Mouse (Mus musculus) CH12.LX (cell line): ENCODE measurements around the gene Cyb561. TPM values are rescaled to one million over a fixed set of nuclear protein-coding genes. Genes with fewer than 3 reads are reported as not detected.

Source experiments
- DNase-seq: peaks from one replicate; pipeline ENCODE4 v3.0.0-alpha.2; 2013; ENCODE audit errors: extremely low read depth
- H3K27ac ChIP-seq: 2 replicates; pipeline ENCODE4 v1.5.1; 2012; ENCODE audit warnings: low read depth, mild to moderate bottlenecking, control low read depth, moderate library complexity; ENCODE audit not compliant: insufficient read depth
- H3K27me3 ChIP-seq: replicated peaks from 2 replicates; pipeline ENCODE3; 2012; ENCODE audit warnings: inconsistent platforms
- H3K36me3 ChIP-seq, 2 experiments: replicated peaks in 1 of 2; 2 replicates each; pipeline versions ENCODE3 to v1.6.1; 2012; ENCODE audit warnings: inconsistent platforms in 1 of 2, low read length in 1 of 2, mild to moderate bottlenecking in 1 of 2, mixed read lengths in 1 of 2, moderate library complexity in 1 of 2; ENCODE audit not compliant: control insufficient read depth in 1 of 2, insufficient read depth in 1 of 2
- H3K4me1 ChIP-seq, 2 experiments: 2 replicates each; pipeline ENCODE4 v1.6.1; 2012; ENCODE audit warnings: inconsistent platforms in 1 of 2, moderate library complexity in 1 of 2; ENCODE audit not compliant: insufficient read depth in 2 of 2, control insufficient read depth in 1 of 2
- H3K4me2 ChIP-seq: 2 replicates; pipeline ENCODE4 v1.6.1; 2012; ENCODE audit warnings: low read depth, mild to moderate bottlenecking, control low read depth; ENCODE audit not compliant: poor library complexity, insufficient read depth, severe bottlenecking
- H3K4me3 ChIP-seq, 3 experiments: fragments of 150-350 bp in 1 of 3; sonication (generic) in 1 of 3; replicated peaks in 1 of 3; 2 replicates each; pipeline versions ENCODE3 to v1.5.1; 2011 to 2012; ENCODE audit warnings: low read depth in 2 of 3, low read length in 2 of 3, mild to moderate bottlenecking in 2 of 3, moderate library complexity in 2 of 3, control low read depth in 1 of 3, improper control_type of control experiment in 1 of 3, inconsistent platforms in 1 of 3, mixed read lengths in 1 of 3; ENCODE audit not compliant: poor library complexity in 1 of 3
- H3K79me2 ChIP-seq: replicated peaks from 2 replicates; pipeline ENCODE4 v1.6.1; 2012; ENCODE audit warnings: mild to moderate bottlenecking, moderate library complexity; ENCODE audit not compliant: control insufficient read depth, poor library complexity, insufficient read depth, severe bottlenecking; ENCODE audit errors: extremely low read depth
- H3K9ac ChIP-seq: 2 replicates; pipeline ENCODE4 v1.6.1; 2012; ENCODE audit warnings: low read depth, mild to moderate bottlenecking, control low read depth, moderate library complexity; ENCODE audit not compliant: insufficient read depth
- H3K9me3 ChIP-seq: replicated peaks from 2 replicates; pipeline ENCODE3; 2012; ENCODE audit warnings: low read length, inconsistent platforms, mixed read lengths
- BHLHE40 ChIP-seq: IDR thresholded peaks from 2 replicates; pipeline ENCODE4 v1.6.1; 2011; ENCODE audit warnings: mild to moderate bottlenecking, low read depth, low read length, improper control_type of control experiment
- CHD1 ChIP-seq: IDR thresholded peaks from 2 replicates; pipeline ENCODE4 v1.6.1; 2012; ENCODE audit warnings: low read depth, low read length, improper control_type of control experiment, inconsistent platforms
- CHD2 ChIP-seq: IDR thresholded peaks from 2 replicates; pipeline ENCODE4 v1.6.1; 2011; ENCODE audit warnings: low read length, improper control_type of control experiment
- CTCF ChIP-seq, 2 experiments: IDR thresholded peaks in 1 of 2; conservative IDR thresholded peaks in 1 of 2; 2 replicates each; pipeline ENCODE4 v1.5.1; 2011 to 2012; ENCODE audit warnings: low read depth in 2 of 2, low read length in 2 of 2, improper control_type of control experiment in 1 of 2, inconsistent platforms in 1 of 2, mild to moderate bottlenecking in 1 of 2, moderate library complexity in 1 of 2
- E2F4 ChIP-seq: IDR thresholded peaks from 2 replicates; pipeline ENCODE4 v1.6.1; 2011; ENCODE audit warnings: low read depth, low read length, improper control_type of control experiment; ENCODE audit not compliant: insufficient replicate concordance
- ELF1 ChIP-seq: IDR thresholded peaks from 2 replicates; pipeline ENCODE4 v1.6.1; 2014; ENCODE audit warnings: low read depth, mild to moderate bottlenecking, inconsistent platforms, low read length, improper control_type of control experiment
- EP300 ChIP-seq: IDR thresholded peaks from 2 replicates; pipeline ENCODE4 v1.6.1; 2011; ENCODE audit warnings: low read length, improper control_type of control experiment
- ETS1 ChIP-seq: conservative IDR thresholded peaks from 2 replicates; pipeline ENCODE4 v1.6.1; 2012; ENCODE audit warnings: low read depth, mild to moderate bottlenecking, inconsistent platforms, low read length, improper control_type of control experiment, moderate library complexity
- GABPA ChIP-seq: IDR thresholded peaks from 2 replicates; pipeline ENCODE4 v1.6.1; 2012; ENCODE audit warnings: low read depth, low read length, improper control_type of control experiment, inconsistent platforms; ENCODE audit not compliant: insufficient replicate concordance
- IRF4 ChIP-seq: IDR thresholded peaks from 2 replicates; pipeline ENCODE4 v1.6.1; 2014; ENCODE audit warnings: low read depth, mild to moderate bottlenecking, inconsistent platforms, low read length, improper control_type of control experiment
- JUN ChIP-seq: IDR thresholded peaks from 2 replicates; pipeline ENCODE4 v1.6.1; 2011; ENCODE audit warnings: low read depth, mild to moderate bottlenecking, low read length, improper control_type of control experiment, moderate library complexity; ENCODE audit not compliant: insufficient read depth
- JUND ChIP-seq: conservative IDR thresholded peaks from 2 replicates; pipeline ENCODE4 v1.6.1; 2011; ENCODE audit warnings: low read depth, low read length, improper control_type of control experiment
- KAT2A ChIP-seq: IDR thresholded peaks from 2 replicates; pipeline ENCODE4 v1.6.1; 2012; ENCODE audit warnings: low read length, improper control_type of control experiment, inconsistent platforms; ENCODE audit not compliant: insufficient replicate concordance
- MAFK ChIP-seq: IDR thresholded peaks from 2 replicates; pipeline ENCODE4 v1.6.1; 2011; ENCODE audit warnings: low read length, improper control_type of control experiment; ENCODE audit not compliant: insufficient replicate concordance
- MAZ ChIP-seq: IDR thresholded peaks from 2 replicates; pipeline ENCODE4 v1.6.1; 2012; ENCODE audit warnings: low read depth, mild to moderate bottlenecking, inconsistent platforms, low read length, improper control_type of control experiment, moderate library complexity
- MEF2A ChIP-seq: IDR thresholded peaks from 2 replicates; pipeline ENCODE4 v1.6.1; 2014; ENCODE audit warnings: low read depth, mild to moderate bottlenecking, inconsistent platforms, low read length, improper control_type of control experiment, borderline replicate concordance
- MXI1 ChIP-seq: IDR thresholded peaks from 2 replicates; pipeline ENCODE4 v1.6.1; 2011; ENCODE audit warnings: mild to moderate bottlenecking, low read depth, low read length, improper control_type of control experiment
- NRF1 ChIP-seq: IDR thresholded peaks from 2 replicates; pipeline ENCODE4 v1.6.1; 2014; ENCODE audit warnings: low read depth, mild to moderate bottlenecking, inconsistent platforms, low read length, improper control_type of control experiment, moderate library complexity
- PAX5 ChIP-seq: IDR thresholded peaks from 2 replicates; pipeline ENCODE4 v1.6.1; 2012; ENCODE audit warnings: low read length, inconsistent platforms, mixed read lengths
- POLR2A ChIP-seq: IDR thresholded peaks from 2 replicates; pipeline ENCODE4 v1.6.1; 2011; ENCODE audit warnings: low read depth, mild to moderate bottlenecking, improper control_type of control experiment, low read length
- RAD21 ChIP-seq: IDR thresholded peaks from 2 replicates; pipeline ENCODE4 v1.6.1; 2011; ENCODE audit warnings: low read depth, mild to moderate bottlenecking, low read length, improper control_type of control experiment, moderate library complexity
- RCOR1 ChIP-seq: conservative IDR thresholded peaks from 2 replicates; pipeline ENCODE4 v1.6.1; 2012; ENCODE audit warnings: low read depth, mild to moderate bottlenecking, inconsistent platforms, low read length, improper control_type of control experiment
- SIN3A ChIP-seq: IDR thresholded peaks from 2 replicates; pipeline ENCODE4 v1.6.1; 2012; ENCODE audit warnings: low read length, improper control_type of control experiment, inconsistent platforms
- SMC3 ChIP-seq: IDR thresholded peaks from 2 replicates; pipeline ENCODE4 v1.6.1; 2011; ENCODE audit warnings: low read depth, low read length, improper control_type of control experiment
- TBP ChIP-seq: conservative IDR thresholded peaks from 2 replicates; pipeline ENCODE4 v1.6.1; 2011; ENCODE audit warnings: low read depth, low read length, improper control_type of control experiment
- TCF12 ChIP-seq: IDR thresholded peaks from 2 replicates; pipeline ENCODE4 v1.6.1; 2014; ENCODE audit warnings: low read depth, mild to moderate bottlenecking, inconsistent platforms, low read length, improper control_type of control experiment
- USF1 ChIP-seq: IDR thresholded peaks from 2 replicates; pipeline ENCODE4 v1.6.1; 2014; ENCODE audit warnings: low read depth, mild to moderate bottlenecking, inconsistent platforms, low read length, improper control_type of control experiment
- USF2 ChIP-seq: conservative IDR thresholded peaks from 2 replicates; pipeline ENCODE4 v1.6.1; 2011; ENCODE audit warnings: low read depth, low read length, improper control_type of control experiment
- ZC3H11A ChIP-seq: IDR thresholded peaks from 2 replicates; pipeline ENCODE4 v1.6.1; 2012; ENCODE audit warnings: low read depth, mild to moderate bottlenecking, inconsistent platforms, low read length, improper control_type of control experiment
- ZKSCAN1 ChIP-seq: IDR thresholded peaks from 2 replicates; pipeline ENCODE4 v1.6.1; 2012; ENCODE audit warnings: low read depth, inconsistent platforms, low read length, improper control_type of control experiment, borderline replicate concordance
- ZMIZ1 ChIP-seq: IDR thresholded peaks from 2 replicates; pipeline ENCODE4 v1.6.1; 2012; ENCODE audit warnings: low read depth, mild to moderate bottlenecking, inconsistent platforms, low read length, improper control_type of control experiment
- ZNF384 ChIP-seq: IDR thresholded peaks from 2 replicates; pipeline ENCODE4 v1.6.1; 2012; ENCODE audit warnings: low read depth, low read length, improper control_type of control experiment, inconsistent platforms
- dilution Hi-C: fragments of 300-500 bp; cut with MboI; formaldehyde crosslinking; loops from 2 replicates; pipeline ENCODE4 v1.14.3; 2020; ENCODE audit warnings: low sequenced_read_pairs; ENCODE audit not compliant: extremely low pct_unique_long_range_greater_than_20kb, extremely low pct_ligation_motif_present
- in situ Hi-C: fragments of 300-500 bp; cut with MboI; formaldehyde crosslinking; loops from 3 replicates; pipeline ENCODE4 v1.14.3; 2019; ENCODE audit warnings: low sequenced_read_pairs, low pct_ligation_motif_present, low pct_unique_long_range_greater_than_20kb, mixed read lengths
- polyA plus RNA-seq: library from polyadenylated mRNA; unstranded; fragments of >175 nt; gene quantifications from 2 replicates; pipeline ENCODE4 v1.2.1, GENCODE M21; 2012; ENCODE audit warnings: low read depth; ENCODE audit not compliant: insufficient read length
- total RNA-seq, 2 experiments: library from RNA; depleted of rRNA; stranded (reverse); fragments of 300-350 nt in 1 of 2; fragments of >200 nt in 1 of 2; gene quantifications; 2 replicates each; pipeline ENCODE4 v1.2.3; 2012 to 2014

The Cyb561 gene
- total and polyA plus RNA-seq, 3 experiments: 0.20 to 3.9 (median 0.51) TPM

DNA sequence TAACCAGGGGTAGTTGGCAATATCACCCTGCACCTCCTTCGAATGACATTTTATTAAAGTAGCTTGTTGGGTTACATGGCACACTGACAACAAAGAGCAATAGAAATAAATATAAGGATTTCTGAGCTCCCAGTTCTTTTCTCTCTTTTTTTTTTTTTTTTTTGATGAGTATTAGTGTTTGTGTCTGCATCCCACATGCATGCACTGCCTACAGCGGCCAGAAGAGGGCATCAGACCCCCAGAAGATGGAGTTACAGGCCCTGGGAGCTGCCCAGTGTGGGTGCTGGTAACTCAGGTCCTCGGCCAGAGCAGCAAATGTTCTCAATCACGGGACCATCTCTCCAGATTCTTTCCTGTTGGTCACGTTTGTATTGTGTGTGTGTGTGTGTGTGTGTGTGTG, 11.6 kb upstream of the Cyb561 start:
- Histone ChIP-seq H3K36me3 (no peaks in the 10 kb centered on the region), H3K27me3 (peaks cover 38% of the 10 kb centered on the region), H3K4me3 (no peak overlapping the region), H3K4me2 (no peak overlapping the region), H3K9me3 (peaks cover 2% of the 10 kb centered on the region), H3K9ac (no peak overlapping the region), H3K4me1 (peaks cover 2 to 10% of the 10 kb centered on the region in 2 experiments; a peak in 3 of 4 replicates), H3K79me2 (no peaks in the 10 kb centered on the region), H3K27ac (no peak overlapping the region)
- in situ Hi-C loops (no loop called here), dilution Hi-C loops (no loop called here)
- TF ChIP-seq CTCF (conservative IDR thresholded peaks at IDR 0.05 in 1 of 2, IDR thresholded peaks at IDR 0.05 in 1 of 2; ENCODE audit: low read depth in 2 of 2, low read length in 2 of 2) (peak in 1 of 2 experiments; percentile 35; a peak in 1 of 4 replicates), ZNF384 (peak; percentile 62; the same call in 1 of the 2 replicates), RCOR1 (no peak), NRF1 (no peak), PAX5 (no peak)
- DNase-seq: peak; percentile 24

DNA sequence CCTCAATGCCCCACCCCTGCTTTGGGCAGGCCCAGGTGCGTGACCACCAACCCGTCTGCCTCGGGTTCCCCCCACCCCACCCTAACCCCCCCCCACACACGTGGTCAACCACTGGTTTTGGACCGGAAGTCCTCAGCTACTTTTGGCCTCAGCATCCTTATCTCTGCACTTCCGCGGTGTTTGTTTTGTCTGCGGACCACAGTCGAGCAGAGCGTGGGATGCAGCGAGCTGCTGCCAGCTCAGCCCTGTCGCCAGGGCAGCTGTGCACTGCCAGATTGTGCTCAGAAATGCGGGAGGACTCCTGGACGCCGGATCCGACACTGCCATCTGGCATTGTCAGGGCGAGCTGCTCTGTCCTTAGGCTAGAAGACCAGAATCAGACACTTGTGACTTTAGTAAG, 6.2 kb upstream of the Cyb561 start:
- Histone ChIP-seq H3K27ac (no peak overlapping the region), H3K79me2 (no peaks in the 10 kb centered on the region), H3K9ac (no peak overlapping the region), H3K27me3 (peaks cover 27% of the 10 kb centered on the region), H3K9me3 (no peaks in the 10 kb centered on the region), H3K4me2 (peak overlapping the region; percentile 9), H3K36me3 (no peaks in the 10 kb centered on the region), H3K4me3 (peak overlapping the region in 2 of 3 experiments; percentile 1 to 3), H3K4me1 (peaks cover 2 to 15% of the 10 kb centered on the region in 2 experiments; a peak in 2 of 4 replicates)
- in situ Hi-C loops (no loop called here), dilution Hi-C loops (no loop called here)
- DNase-seq: peak; percentile 55
- TF ChIP-seq POLR2A (peak; percentile 28; the same call in 1 of the 2 replicates), EP300 (peak; percentile 62; the same call in 1 of the 2 replicates), MEF2A (peak; percentile 68), MAFK (0 out of 2 replicates have a peak, but pooled peaks have one; percentile 50), TBP (no peak), CHD1 (no peak; the same call in 1 of the 2 replicates), ETS1 (peak; percentile 48), MAZ (peak; percentile 79), ZMIZ1 (0 out of 2 replicates have a peak, but pooled peaks have one; percentile 55), IRF4 (peak; percentile 78), ZKSCAN1 (no peak), PAX5 (no peak), JUN (no peak), CHD2 (no peak), MXI1 (peak; percentile 78), TCF12 (peak; percentile 85), ELF1 (peak; percentile 85), RAD21 (no peak), BHLHE40 (peak; percentile 80), ZC3H11A (no peak), SIN3A (peak; percentile 72; the same call in 1 of the 2 replicates), E2F4 (no peak), NRF1 (no peak), JUND (no peak), USF1 (peak; percentile 50), GABPA (no peak), USF2 (no peak), SMC3 (no peak), KAT2A (0 out of 2 replicates have a peak, but pooled peaks have one; percentile 15), ZNF384 (no peak)
